Mouse (Mus musculus): ENCODE results near the gene Pla2g4e. TPM values are rescaled to one million over a fixed set of nuclear protein-coding genes. Genes with fewer than 3 reads are reported as not detected.
"Not testable (repeated sequence)": the region's sequence is repeated elsewhere in the genome, so short reads cannot be mapped to it uniquely, and the experiment has no call there.

Pla2g4e gene
- polyA plus RNA-seq, 1 experiment from 2014 or later, result 4.2 TPM

- 71% methylated on average over 6 of the region's 6 CpGs for WGBS
- ATAC-seq (ENCODE audit: low FRiP score), result no peak
- no peak overlapping the region for H3K27ac ChIP-seq (replicated peaks)
- no peak overlapping the region for H3K4me2 ChIP-seq
- no peaks in the 10 kb centered on the region for H3K9me3 ChIP-seq (replicated peaks)
- no peak overlapping the region for H3K9ac ChIP-seq (replicated peaks)
- no peaks in the 10 kb centered on the region for H3K36me3 ChIP-seq
- H3K4me3 ChIP-seq (replicated peaks), result no peak overlapping the region
- H3K27me3 ChIP-seq (replicated peaks), result no peaks in the 10 kb centered on the region
- no peaks in the 10 kb centered on the region for H3K4me1 ChIP-seq
Measured at GRCm38 (mm10) chr2:120265523-120265922, 20.4 kb upstream of the Pla2g4e start.

GRCm38 (mm10) chr2:120264858-120265257 is 19.7 kb upstream of the Pla2g4e start:
- Histone ChIP-seq H3K9me3 (replicated peaks) (no peaks in the 10 kb centered on the region), H3K36me3 (no peaks in the 10 kb centered on the region), H3K4me3 (replicated peaks) (no peak overlapping the region), H3K4me2 (no peak overlapping the region), H3K9ac (replicated peaks) (no peak overlapping the region), H3K27me3 (replicated peaks) (no peaks in the 10 kb centered on the region), H3K4me1 (no peaks in the 10 kb centered on the region), H3K27ac (replicated peaks) (no peak overlapping the region)
- 61% methylated on average over 10 of the region's 10 CpGs for WGBS
- ATAC-seq (ENCODE audit: low FRiP score), result no peak

DNA sequence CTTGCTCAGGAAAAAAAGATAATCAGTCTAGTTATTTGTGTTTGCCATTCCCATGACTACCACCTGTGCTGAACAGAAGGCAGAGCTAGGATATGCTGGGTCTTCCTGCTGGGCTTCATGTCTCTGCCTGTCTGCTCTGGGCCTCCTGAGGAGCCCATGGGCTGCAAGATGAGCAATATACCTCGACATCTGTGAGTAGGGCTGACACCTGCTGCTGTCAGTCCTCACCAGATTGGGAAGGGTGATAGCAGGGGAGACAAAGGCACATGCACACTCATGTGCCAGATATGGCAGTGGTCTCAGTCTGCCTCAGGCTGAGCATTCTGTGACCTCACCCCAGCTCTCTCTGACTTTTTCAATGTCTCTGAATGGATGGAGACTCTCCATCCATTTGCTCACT is 17.7 kb upstream of the Pla2g4e start:
- Histone ChIP-seq H3K36me3 (no peaks in the 10 kb centered on the region), H3K4me1 (no peaks in the 10 kb centered on the region), H3K27ac (replicated peaks) (no peak overlapping the region), H3K4me3 (replicated peaks) (no peak overlapping the region), H3K4me2 (no peak overlapping the region), H3K27me3 (replicated peaks) (no peaks in the 10 kb centered on the region), H3K9me3 (replicated peaks) (no peaks in the 10 kb centered on the region), H3K9ac (replicated peaks) (no peak overlapping the region)
- WGBS, result 50% methylated on average over 1 of the region's 1 CpGs
- no peak for ATAC-seq (ENCODE audit: low FRiP score)

DNA sequence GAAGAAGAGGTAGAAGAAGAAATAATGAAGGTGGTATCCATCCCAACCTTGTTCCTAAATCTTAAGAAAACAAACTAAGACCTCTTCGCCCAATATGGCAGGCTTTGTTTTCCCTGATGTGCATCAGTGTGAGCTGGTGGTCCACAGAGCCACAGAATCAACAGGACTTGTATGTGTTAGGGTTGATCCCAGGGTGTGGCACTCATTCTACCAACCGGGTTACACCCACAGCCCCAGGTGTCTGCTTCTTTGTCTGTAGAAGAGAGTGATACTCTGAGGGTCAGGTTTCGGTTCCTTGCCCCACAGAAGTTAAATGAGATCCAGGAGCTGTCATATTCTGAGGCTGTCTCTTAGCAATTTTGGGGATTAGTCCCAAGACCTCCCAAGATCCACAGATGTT is 16.2 kb upstream of the Pla2g4e start:
- Histone ChIP-seq H3K9ac (replicated peaks) (no peak overlapping the region), H3K27me3 (replicated peaks) (no peaks in the 10 kb centered on the region), H3K4me3 (replicated peaks) (no peak overlapping the region), H3K4me2 (no peak overlapping the region), H3K27ac (replicated peaks) (no peak overlapping the region), H3K9me3 (replicated peaks) (no peaks in the 10 kb centered on the region), H3K36me3 (no peaks in the 10 kb centered on the region), H3K4me1 (no peaks in the 10 kb centered on the region)
- no peak for ATAC-seq (ENCODE audit: low FRiP score)
- WGBS, result 78% methylated on average over 3 of the region's 3 CpGs

- no peaks in the 10 kb centered on the region for H3K36me3 ChIP-seq
- H3K9ac ChIP-seq (replicated peaks), result no peak overlapping the region
- H3K4me3 ChIP-seq (replicated peaks), result no peak overlapping the region
- H3K27me3 ChIP-seq (replicated peaks), result no peaks in the 10 kb centered on the region
- H3K27ac ChIP-seq (replicated peaks), result no peak overlapping the region
- no peaks in the 10 kb centered on the region for H3K4me1 ChIP-seq
- no peaks in the 10 kb centered on the region for H3K9me3 ChIP-seq (replicated peaks)
- H3K4me2 ChIP-seq, result no peak overlapping the region
- ATAC-seq (ENCODE audit: low FRiP score), result no peak
Measured at GRCm38 (mm10) chr2:120256259-120256658, 11.1 kb upstream of the Pla2g4e start.

GRCm38 (mm10) chr2:120252644-120253043 is 7.5 kb upstream of the Pla2g4e start:
- Histone ChIP-seq H3K4me1 (no peaks in the 10 kb centered on the region), H3K4me2 (no peak overlapping the region), H3K4me3 (replicated peaks) (no peak overlapping the region), H3K36me3 (no peaks in the 10 kb centered on the region), H3K27me3 (replicated peaks) (no peaks in the 10 kb centered on the region), H3K27ac (replicated peaks) (no peak overlapping the region), H3K9ac (replicated peaks) (no peak overlapping the region), H3K9me3 (replicated peaks) (no peaks in the 10 kb centered on the region)
- WGBS, result 94% methylated on average over 6 of the region's 6 CpGs
- ATAC-seq (ENCODE audit: low FRiP score), result no peak

GRCm38 (mm10) chr2:120245421-120246016 is 384 bp upstream of the Pla2g4e start:
- peak overlapping the region; percentile 60 for H3K9ac ChIP-seq (replicated peaks)
- peaks cover 16% of the 10 kb centered on the region; the same call in 1 of the 2 replicates for H3K4me1 ChIP-seq
- no peaks in the 10 kb centered on the region for H3K36me3 ChIP-seq
- ATAC-seq (ENCODE audit: low FRiP score), result peak; percentile 75
- H3K27ac ChIP-seq (replicated peaks), result peak overlapping the region; percentile 85
- peak overlapping the region; percentile 74 for H3K4me2 ChIP-seq
- peak overlapping the region; percentile 50 for H3K4me3 ChIP-seq (replicated peaks)
- H3K9me3 ChIP-seq (replicated peaks), result no peaks in the 10 kb centered on the region
- WGBS, result 17% methylated on average over 9 of the region's 9 CpGs
- H3K27me3 ChIP-seq (replicated peaks), result no peaks in the 10 kb centered on the region

- Histone ChIP-seq H3K36me3 (no peaks in the 10 kb centered on the region), H3K4me1 (peaks cover 16% of the 10 kb centered on the region; the same call in 1 of the 2 replicates), H3K9me3 (replicated peaks) (no peaks in the 10 kb centered on the region), H3K27me3 (replicated peaks) (no peaks in the 10 kb centered on the region), H3K4me3 (replicated peaks) (peak overlapping the region; percentile 50), H3K4me2 (peak overlapping the region; percentile 74), H3K27ac (replicated peaks) (no peak overlapping the region), H3K9ac (replicated peaks) (peak overlapping the region; percentile 60; the same call in 1 of the 2 replicates)
- WGBS, result 78% methylated on average over 2 of the region's 2 CpGs
- no peak for ATAC-seq (ENCODE audit: low FRiP score)
Measured at GRCm38 (mm10) chr2:120243995-120244394, 1.1 kb downstream of the Pla2g4e start.

GRCm38 (mm10) chr2:120242791-120243467 is 2.2 kb downstream of the Pla2g4e start:
- H3K4me2 ChIP-seq, result peak overlapping the region; percentile 74
- H3K4me3 ChIP-seq (replicated peaks), result no peak overlapping the region
- H3K4me1 ChIP-seq, result peaks cover 16% of the 10 kb centered on the region; the same call in 1 of the 2 replicates
- H3K9me3 ChIP-seq (replicated peaks), result no peaks in the 10 kb centered on the region
- H3K36me3 ChIP-seq, result no peaks in the 10 kb centered on the region
- 76% methylated on average over 5 of the region's 5 CpGs for WGBS
- H3K27ac ChIP-seq (replicated peaks), result no peak overlapping the region
- no peak overlapping the region for H3K9ac ChIP-seq (replicated peaks)
- no peaks in the 10 kb centered on the region for H3K27me3 ChIP-seq (replicated peaks)
- ATAC-seq (ENCODE audit: low FRiP score), result no peak

- ATAC-seq (ENCODE audit: low FRiP score); H3K9ac ChIP-seq (replicated peaks); H3K27ac ChIP-seq (replicated peaks); H3K4me2 ChIP-seq; H3K4me3 ChIP-seq (replicated peaks); H3K9me3 ChIP-seq (replicated peaks); H3K27me3 ChIP-seq (replicated peaks); H3K36me3 ChIP-seq; H3K4me1 ChIP-seq: not testable (repeated sequence)
- WGBS, result 93% methylated on average over 9 of the region's 9 CpGs
Measured at GRCm38 (mm10) chr2:120238733-120239132, 6.4 kb downstream of the Pla2g4e start.

DNA sequence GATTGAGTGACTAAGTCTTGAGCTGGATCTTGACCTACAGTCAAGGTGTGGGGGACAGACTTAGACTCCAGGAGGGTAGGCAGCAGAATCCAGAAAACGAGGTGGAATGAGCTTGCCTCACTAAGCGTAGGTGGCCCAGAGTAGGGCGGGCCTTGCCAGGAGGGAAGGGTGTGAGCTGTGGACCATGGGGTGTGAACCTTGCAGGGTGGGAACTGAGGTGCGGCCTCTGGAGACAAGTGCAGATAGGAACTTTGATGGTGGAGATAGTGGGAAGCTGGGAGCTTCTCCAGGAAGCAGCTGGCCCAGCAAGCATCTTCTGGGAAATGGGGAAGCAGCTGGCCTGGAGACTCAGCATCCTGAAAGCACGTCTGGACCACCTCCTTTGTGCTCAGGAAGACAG is 7.4 kb downstream of the Pla2g4e start:
- Histone ChIP-seq H3K4me1 (peaks cover under 1% of the 10 kb centered on the region; the same call in 1 of the 2 replicates), H3K9ac (replicated peaks) (no peak overlapping the region), H3K9me3 (replicated peaks) (no peaks in the 10 kb centered on the region), H3K36me3 (no peaks in the 10 kb centered on the region), H3K4me2 (no peak overlapping the region), H3K27ac (replicated peaks) (no peak overlapping the region), H3K4me3 (replicated peaks) (no peak overlapping the region), H3K27me3 (replicated peaks) (no peaks in the 10 kb centered on the region)
- 81% methylated on average over 5 of the region's 5 CpGs for WGBS
- no peak for ATAC-seq (ENCODE audit: low FRiP score)

DNA sequence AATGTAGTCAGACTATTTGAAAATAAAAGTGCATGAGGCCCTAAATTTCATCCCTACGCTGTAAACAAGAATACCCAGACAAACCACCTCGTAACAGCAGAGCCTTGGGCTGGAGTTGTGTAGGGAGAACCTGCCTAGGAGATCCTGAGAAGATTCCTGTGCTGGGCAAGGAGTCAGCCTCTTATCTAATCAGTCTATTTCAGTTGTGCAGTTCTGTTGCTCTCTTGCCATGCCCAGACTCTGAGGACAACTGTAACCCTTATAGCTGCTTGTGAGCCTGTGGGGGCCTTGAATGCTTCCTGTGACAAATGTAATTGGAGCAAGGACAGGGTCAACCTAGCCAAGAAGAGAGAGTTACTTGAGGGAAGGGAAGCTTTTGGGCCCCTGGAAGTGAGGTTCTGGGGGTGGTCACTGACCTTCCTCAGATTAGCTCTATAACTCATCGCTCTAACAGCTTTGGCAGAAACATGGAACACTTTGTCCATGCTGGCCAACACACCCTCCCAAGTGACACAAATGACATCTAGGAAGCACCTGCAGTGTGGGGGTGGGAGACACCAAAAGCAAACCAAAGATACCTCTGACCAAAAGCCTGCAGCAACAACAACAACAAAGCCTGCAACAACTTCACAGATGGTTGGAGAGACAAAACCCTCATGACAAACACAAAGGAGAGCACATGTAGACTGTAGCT is 9.0 kb downstream of the Pla2g4e start:
- Histone ChIP-seq H3K9ac (replicated peaks) (no peak overlapping the region), H3K27me3 (replicated peaks) (no peaks in the 10 kb centered on the region), H3K4me3 (replicated peaks) (no peak overlapping the region), H3K27ac (replicated peaks) (no peak overlapping the region), H3K4me1 (no peaks in the 10 kb centered on the region), H3K9me3 (replicated peaks) (no peaks in the 10 kb centered on the region), H3K4me2 (no peak overlapping the region), H3K36me3 (no peaks in the 10 kb centered on the region)
- ATAC-seq (ENCODE audit: low FRiP score), result no peak
- 92% methylated on average over 3 of the region's 3 CpGs for WGBS

Data from neural tube, embryonic 15.5 days (tissue).